Mouse (Mus musculus) right cerebral cortex, postnatal 14 days (tissue): Measurements from ENCODE around the gene Mfsd6.
A peak's percentile ranks its signal among the peaks of the same experiment; 100 is the strongest.
"Not testable (repeated sequence)": the region's sequence is repeated elsewhere in the genome, so short reads cannot be mapped to it uniquely, and the experiment has no call there.

Experiments used
- DNase-seq: peaks from one replicate; pipeline ENCODE4 v3.0.0; 2022

The Mfsd6 gene

DNA sequence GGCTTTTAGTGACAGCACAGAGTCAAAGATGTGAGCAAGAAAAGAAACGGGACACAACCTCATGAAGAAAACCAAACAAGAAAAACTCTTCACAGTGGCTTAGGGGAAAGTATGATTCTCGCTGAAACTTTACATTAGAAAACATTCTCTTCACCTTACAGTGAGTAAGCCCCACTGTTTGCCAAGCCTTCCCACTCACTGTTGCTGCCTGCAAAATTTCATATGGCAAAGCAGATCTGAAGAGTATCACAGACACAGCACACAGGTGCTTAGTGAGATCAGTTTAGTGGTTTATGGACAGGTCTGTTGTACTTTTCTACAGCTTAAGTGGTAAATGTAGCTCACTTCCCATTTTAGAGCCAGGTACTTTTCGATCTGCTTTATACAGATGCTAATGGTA lies 20.2 kb downstream of the Mfsd6 start:
- no peak for DNase-seq

DNA sequence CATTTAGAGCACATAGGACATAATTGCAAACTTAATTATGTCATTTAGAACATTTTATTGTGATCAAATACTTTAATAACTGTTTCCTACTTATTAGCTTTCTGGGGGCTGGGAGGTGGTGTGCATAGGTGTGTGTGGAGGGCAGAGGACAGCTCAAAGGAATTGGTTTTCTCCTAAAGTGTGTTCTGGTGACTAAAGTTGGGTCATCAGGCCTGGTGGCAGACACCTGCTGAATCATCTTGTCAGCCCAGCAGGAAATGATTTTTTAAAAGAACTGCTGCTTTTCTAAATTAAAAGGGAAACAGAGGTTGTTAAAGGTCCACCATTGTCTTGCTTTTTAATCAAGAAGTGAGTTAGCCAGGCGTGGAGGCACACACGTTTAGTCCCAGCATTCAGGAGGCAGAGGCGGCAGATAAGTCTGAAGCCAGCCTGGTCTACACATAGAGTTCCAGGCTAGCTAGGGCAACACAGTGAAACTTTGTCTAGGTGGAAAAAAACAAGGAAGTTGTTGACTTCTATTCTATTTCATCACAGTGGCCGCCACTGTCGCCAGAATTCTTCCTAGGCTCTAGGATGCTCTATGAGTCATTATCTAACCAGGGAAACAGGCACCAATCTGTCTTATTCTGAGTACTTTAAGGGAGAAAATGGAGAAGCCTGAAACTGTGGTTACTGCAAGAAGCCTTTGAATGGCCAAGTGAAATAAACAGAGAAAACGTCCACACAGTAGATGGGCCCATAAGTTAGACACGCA lies 24.3 kb downstream of the Mfsd6 start:
- DNase-seq, result no peak

DNA sequence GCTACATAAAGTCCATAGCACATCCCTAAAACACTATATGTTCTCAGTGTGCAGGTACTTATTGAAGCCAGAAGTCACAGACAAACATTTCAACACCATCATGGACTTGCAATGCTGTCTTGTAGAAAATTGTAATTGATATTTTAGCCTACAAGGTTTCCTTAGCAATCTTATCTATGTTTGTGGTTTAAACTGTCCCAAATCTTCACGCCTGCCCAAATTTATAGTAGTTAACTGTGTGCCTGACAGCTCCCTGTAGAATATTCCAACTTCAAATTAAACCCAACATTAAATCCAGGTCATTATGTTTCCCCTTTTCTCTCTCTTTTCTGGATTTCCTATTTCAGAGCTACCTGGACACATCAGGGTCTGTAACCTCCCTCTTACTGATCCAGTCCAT lies 25.3 kb downstream of the Mfsd6 start:
- DNase-seq, result no peak

DNA sequence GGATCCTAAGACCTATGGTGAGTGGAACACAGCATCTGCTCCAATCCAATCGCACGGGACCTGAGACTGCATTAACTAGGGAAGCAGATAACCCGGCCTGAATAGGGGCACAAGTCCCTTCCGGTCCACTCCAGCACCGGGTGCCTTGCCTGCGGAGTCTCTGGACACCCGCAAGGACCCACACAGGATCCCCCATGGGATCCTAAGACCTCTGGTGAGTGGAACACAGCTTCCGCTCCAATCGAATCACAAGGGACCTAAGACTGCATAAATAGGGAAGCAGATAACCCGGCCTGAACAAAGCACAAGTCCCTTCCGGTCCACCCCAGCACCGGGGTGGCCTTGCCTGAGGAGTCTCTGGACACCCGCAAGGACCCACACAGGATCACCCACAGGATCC lies 32.8 kb downstream of the Mfsd6 start:
- not testable (repeated sequence) for DNase-seq

DNA sequence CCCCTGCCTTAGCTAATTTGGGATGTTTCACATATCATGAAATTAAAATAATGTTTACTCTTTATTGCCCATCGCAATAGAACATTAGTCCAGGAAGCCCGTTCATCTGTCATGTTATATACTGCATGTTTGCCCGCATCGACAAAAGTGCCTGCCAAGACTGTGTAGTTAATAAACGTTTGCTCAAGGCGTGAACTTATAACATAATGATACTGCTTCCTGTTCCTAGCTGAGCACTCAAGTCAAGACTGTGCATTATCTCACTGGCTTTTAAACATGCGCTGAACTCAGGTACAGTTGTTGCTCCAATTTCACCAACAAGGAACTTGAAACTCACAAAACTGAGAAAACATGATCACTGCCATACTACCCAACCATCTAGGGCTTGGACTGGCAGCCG lies 39.6 kb downstream of the Mfsd6 start:
- DNase-seq, result no peak

DNA sequence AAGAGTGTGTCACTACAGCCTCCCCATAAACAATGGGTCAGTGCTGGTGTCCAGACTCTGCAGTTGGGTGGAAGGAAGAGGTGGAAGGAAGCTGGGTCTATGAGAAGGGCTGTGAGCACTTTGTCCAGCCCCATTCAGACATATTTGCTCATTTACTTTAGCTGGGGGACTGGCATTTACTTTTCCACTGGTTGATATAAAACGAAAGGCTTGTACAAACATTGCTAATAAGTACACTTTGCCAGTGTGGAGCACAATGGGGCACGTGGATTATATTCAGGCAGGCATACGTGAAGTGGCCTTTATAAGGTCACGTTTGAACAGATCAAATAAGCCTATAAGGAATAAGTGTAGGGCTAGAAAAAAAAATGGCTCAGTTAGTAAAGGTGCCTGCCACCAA lies 43.7 kb downstream of the Mfsd6 start:
- DNase-seq, result no peak

DNA sequence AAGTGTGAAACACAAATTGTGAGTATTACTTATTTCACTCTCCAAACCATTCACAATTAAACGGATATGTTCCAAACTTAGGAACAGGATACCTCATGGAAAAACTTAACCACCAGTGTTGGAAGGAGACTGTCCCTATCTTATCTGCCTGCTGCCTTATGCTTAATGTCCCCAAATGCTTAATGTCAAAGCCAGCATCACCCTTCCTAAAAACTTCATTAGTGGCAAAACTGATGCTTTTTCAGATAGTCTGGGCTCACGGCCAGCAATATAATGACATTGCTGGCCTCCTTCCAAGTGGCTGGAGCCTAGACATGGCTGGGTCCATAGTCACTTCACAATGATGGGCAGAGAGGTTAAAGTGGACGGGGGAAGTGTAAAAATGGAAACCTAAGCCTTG lies 50.6 kb downstream of the Mfsd6 start:
- DNase-seq, result no peak

DNA sequence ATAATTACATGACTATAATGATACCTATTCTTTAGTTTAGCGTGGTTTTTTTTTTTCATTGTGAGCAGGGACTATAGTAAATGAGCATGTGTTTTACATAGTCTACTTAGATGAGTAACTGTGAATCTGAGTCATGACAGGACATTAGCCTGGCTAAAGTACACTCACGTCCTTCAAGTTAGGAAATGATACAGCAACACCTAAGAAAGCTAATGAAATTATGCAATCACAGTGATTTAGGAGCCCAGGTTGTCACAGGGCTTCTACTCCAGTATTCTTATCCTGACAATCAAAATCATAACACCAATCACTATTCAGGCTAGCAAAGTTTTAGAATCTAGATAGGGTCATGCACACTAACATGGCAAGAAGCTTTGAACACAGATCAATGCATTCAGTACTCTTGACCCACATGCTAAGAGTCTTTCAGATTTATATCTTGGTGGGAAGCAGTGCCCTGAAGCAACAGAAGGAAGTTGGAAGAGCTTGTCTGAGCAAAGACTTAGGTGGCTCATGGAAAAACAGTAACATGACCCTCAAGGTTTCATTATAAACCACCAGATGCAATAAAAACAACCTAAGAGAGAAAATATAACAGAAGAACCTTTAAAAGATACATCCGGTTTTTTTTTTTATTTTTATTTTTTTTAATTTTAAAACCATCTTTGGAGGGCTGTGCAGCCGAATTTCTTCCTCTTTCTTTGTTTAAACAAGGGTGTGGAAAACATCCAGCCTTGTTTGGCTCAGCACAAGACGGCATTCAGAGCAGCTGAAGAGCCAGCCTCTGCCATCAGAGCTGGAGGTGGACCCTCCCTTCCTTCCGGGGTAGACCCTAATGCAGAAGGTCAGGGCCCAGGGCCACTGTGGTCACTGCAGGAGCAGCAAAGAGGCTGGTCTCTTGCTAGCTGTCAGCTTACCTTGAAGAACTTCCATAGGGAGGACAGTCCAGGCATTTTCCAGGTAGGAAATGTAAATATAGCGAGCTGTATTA lies 51.4 kb downstream of the Mfsd6 start:
- DNase-seq, result no peak

DNA sequence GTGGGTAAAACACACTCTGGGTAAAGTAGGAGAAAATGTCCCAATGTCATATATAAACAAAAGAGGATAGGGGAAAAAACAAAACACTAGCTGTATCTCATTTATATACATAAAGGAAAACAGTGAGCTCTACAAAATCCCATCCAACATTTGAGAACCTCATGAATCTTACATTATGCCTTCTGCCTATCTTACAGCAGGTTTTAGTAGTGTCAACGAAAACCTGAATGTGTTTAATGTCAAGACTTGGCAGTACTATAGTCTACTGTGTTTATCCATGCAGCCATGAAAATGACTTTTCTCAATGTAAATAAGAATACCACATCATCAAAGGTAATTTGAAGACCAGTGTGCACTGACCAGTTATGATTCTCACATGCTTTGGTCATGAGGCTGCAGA lies 57.3 kb downstream of the Mfsd6 start:
- no peak for DNase-seq

DNA sequence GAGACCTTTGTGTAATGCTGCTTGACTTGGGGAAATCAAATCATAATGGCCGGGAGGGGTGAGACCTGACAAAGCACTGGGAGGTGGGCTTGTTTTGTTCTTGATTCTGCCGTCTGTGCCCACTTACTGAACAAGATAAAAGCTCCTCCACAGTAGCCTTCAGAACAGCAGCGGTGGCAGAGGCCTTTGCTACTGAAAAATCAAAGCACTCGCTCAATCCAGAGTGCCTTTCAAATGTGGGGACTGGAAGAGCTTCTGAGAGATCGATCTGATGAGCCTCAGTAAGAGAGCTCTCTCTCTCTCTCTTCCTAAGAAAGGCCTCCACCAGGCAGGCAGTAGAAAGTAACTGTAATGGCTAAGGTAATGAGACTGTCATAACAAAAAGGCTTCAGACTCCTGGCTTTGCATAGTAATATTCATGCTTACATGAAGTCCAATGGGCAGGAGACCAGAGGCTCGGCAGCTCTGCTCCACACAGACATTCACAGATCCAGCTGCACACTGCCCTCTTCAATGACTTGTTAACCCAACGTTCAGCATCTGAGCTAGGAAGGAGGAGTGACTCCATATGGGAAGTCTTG lies 58.4 kb downstream of the Mfsd6 start:
- no peak for DNase-seq

DNA sequence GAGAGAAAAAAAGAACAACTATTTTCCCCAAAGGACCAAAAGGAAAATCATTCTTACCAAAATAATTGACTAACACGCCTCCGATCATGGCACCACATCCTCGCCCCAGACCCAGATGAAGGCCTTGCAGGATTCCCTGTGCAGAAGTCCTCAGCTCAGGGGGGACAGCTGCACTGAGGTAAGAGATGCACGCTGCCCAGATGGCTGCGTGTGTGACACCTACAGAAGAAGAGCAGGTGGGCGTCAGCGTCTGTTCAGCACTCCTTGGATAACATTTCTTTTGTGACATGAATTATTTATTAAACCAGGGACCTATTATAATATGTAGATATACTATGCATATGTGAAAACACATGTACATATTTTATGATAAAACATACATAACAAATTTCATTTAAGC lies 64.0 kb downstream of the Mfsd6 start:
- peak; percentile 31 for DNase-seq

DNA sequence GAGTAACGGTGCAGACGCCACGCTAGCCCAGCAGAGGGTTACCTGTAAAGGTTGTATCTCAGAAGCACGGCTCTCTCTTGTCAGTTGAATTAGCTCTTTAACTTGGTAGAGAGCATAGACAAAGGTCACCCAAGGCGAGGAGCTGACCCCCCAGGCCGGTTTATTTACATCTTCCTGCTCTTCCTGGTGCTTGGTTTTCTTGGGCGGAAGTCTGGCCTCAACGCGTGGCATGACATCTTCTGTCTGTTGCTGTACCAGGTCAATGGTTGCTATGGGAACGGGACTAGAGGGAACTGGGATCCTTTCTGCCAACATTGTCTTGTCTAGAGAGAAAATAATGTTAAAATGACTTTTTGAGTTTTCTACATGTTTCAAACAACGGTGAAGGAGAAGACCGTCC lies 66.5 kb downstream of the Mfsd6 start:
- DNase-seq, result no peak

DNA sequence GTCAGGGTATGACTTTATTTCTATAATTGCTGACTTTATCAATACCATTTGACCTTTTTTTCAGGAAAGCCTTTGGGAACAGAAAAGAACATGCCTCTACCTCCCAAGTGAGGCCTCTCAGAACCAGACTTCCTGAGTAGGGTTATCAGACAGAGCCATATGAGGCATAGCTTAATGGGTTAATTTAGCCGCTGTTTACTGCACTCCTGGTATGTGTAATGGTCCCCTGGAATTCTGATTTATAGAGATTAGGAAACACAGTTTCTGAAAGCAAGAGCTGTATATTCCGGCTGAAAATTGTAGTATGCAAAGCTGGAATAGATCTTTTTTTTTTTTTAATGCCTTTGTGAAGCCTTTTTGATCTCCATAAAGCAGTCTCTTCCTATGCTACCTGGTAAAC lies 67.0 kb downstream of the Mfsd6 start:
- no peak for DNase-seq

DNA sequence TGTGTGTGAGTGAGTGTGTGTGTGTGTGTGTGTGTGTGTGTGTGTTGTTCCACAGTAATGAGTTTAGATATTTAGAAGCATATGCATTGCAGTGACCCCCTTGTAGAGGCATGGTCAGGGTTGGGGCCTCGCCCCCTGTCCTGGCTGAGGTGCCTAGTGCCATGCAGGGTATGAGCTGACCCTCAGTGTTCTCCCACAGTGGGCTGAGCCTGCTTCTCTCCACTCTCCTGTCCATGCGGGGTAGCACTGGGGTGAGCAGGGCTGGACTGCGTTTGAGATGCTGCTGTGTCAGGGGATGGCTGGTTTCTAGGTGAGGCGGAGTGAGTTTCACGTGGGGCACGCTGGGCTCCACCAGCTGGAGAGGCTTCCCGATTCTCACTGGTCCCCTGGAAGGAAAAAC lies 69.1 kb downstream of the Mfsd6 start:
- DNase-seq, result no peak

DNA sequence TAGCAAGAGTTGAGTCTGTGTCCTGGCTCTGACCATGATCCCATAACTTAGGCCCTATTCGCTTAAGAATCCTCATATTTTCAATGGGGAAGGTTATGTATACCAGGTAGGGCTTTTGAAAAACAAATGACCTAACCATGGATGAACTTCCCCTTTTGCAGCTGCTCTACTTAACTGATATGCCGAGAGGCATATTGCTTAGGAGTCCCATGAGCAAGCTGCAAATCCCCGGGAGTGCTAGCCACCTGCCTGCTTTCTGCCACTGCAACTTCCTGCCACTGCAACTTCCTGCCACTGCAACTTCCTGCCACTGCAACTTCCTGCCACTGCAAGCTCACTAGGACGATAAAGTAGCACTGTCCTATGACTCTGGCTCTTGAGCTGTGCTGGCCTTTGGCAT lies 72.1 kb downstream of the Mfsd6 start:
- no peak for DNase-seq

DNA sequence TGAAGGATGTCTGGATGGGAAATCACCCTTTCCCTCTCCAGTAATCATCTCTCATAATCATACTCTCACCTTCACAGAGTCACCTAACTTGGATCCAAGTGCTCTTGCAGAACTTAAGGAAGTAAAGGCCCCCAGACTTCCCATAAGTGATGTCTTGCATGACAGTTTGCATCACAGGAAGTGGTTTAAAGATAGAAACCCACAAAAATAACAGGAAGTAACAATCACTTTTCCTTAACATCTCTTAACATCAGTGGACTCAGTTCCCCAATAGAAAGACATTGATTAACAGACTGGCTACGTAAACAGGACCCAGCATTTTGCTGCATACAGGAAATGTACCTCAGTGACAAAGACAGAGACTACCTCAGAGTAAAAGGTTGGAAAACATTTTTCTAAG lies 73.9 kb downstream of the Mfsd6 start:
- DNase-seq, result no peak

DNA sequence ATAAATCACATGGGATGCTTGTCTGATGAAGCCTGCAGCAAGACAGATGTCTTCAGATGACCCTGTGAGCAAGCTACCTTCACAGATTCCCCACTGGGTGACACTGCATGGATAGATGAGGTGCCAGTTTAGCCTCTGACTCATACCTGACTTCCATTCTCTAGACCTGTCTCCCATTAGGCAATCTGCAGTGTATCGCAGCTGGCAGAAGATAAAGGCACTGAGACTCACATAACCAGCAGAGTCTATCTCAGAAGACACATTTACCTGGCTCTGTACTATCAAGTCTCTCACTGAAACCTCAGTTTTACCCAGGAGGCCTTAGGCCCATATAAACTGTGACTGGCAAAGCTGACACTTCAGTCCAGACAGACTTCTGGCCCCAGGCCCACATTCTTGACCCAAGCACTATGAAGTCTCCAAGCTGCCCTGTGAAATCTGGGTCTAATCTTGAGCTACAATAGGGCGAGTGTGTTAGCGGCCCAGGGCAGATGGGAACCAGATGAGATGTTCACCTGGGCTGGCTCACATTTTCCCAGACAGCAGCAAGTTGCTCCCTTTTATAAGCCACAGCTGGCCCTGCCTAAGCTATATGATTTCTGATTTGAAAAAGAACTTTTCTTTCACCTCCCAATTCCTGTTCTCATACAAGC lies 74.5 kb downstream of the Mfsd6 start:
- DNase-seq, result no peak

DNA sequence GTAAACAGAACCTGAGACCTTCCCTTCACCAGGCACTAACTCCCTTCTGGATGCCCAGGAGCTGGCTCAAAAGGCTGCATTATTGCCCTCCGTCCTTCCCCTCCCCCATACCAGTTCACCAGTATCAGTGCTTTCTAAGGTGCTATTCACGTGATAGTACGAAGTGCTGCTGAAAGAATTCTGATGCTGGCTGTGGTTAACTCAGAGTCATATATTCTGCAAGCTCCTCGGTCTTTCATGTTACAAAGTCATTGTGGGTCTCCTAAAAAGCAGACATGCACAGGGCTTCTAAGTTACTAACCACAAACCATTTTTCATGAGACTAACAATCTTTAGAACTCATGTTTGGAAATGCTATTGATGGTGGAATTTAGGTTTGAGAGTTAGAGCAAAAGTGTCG lies 77.2 kb downstream of the Mfsd6 start:
- DNase-seq, result no peak

DNA sequence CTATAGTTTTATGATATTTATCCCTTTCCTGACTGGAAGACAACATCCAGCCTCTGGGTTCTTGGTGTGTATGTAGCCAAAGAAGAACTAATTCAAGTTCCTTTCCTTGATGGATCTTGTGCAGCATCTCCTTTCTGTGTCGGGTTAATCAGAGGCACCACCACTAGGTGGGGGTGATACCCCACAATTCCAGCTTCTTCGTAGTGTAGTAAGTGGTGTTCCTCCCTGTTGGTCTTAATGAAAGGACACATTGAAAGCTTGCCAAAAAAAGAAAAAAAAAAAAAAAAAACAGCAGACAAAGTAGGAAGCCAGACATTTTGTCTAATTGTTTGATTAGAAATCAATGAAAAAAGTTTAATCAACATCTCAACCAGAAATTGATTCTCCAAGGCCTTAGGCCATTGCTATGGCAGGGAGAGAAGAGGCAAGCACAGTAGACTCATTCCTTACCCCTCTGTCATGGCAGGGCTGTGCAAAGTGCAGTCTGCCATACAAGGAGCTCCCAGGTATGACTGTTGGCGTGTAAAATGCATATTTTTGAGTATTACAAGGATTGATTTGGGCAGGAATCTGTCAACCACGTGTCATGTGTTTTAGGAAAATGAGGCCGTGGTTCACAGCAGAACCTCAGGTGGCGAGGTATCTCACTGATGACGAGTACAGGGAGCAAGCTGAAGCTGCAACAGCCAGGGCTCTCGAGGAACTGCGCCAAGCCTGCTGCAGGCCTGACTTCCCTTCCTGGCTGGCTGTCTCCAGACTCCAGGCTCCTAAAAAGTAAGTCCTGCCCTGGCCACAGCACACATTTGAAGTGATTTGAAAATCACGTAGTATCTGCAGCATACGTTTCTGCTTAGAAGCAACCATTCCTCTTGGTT lies 78.9 kb downstream of the Mfsd6 start:
- peak; percentile 63 for DNase-seq

DNA sequence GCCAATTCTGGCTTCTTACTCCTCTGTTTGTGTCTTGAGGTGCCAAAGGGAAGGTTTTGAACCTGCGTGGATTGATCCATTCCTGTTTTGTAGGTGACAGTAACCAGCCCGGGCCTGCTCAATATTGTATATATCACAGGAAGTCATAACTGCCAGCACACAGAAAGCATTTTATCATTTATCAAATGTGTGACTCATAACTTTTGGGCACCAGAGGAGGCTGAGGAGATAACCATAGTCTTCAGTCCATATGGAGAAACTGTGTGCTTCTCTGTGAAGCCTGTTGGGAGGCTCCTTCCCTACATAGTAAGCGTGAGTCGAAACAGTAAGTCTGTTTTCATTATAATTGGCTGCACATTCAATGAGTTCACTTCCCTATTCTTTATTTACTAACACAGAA lies 86.5 kb downstream of the Mfsd6 start:
- no peak for DNase-seq

DNA sequence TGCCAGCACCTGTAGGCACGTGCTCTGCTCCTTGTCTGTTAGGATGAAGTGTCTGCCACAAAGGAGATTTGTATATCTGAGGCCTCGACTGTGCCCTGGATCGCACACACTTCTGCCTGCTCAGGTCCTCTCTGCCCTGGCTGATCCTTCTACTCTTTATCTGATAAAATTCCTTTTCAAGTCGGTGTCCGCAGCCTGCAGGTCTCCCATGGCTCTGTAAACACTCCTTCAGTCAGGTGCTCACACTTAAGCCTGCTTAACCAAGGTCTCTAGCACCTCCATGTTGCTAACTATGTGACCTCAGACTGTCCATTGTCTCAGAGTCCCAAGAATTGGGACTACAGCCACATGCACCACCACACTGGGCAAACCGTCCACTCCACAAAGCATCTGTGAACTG lies 87.0 kb downstream of the Mfsd6 start:
- no peak for DNase-seq

DNA sequence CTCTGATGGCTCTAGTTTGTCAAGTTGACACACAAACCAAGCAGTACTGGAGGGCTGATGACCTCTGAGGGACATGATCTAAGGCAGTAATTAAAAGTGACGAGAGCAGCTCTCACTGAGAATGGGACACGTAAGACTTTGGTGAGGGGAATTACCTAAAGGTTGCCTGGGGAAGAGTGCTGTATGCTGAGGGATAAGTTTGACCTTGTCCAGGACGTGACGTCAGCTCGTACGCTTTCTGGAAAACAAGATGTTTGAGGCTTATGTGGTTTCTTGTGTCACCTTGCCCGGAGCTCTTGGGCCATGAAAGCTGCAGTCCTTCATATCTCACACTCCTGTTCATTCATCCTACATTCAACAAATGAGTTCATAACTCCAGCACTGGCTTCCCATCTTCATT lies 88.2 kb downstream of the Mfsd6 start:
- DNase-seq, result no peak
